Mouse (Mus musculus): ENCODE measurements at regions not wholly inside any gene's neighbourhood (a gene's known extent, or its start where the extent isn't known, plus 50 kb on each side); places are given as distances from the start of the nearest gene placed in this dataset.

- no peak for DNase-seq (ENCODE audit: low spot score in 2 of 2)
These were observed 144.4 kb upstream of the A230072I06Rik start for GRCm38 (mm10) chr8:12134200-12134599.

GRCm38 (mm10) chr8:12135392-12136177, 143.0 kb upstream of the A230072I06Rik start:
- no peak for DNase-seq (ENCODE audit: low spot score in 2 of 2)

- no peak for DNase-seq (ENCODE audit: low spot score in 2 of 2)
These were observed 142.5 kb upstream of the A230072I06Rik start for GRCm38 (mm10) chr8:12136178-12136455.

GRCm38 (mm10) chr8:12137496-12137895, 141.1 kb upstream of the A230072I06Rik start:
- DNase-seq (ENCODE audit: low spot score in 2 of 2): no peak

- DNase-seq (ENCODE audit: low spot score in 2 of 2): no peak
These were observed 140.7 kb upstream of the A230072I06Rik start for GRCm38 (mm10) chr8:12137913-12138312.

GRCm38 (mm10) chr8:12151679-12152078, 126.9 kb upstream of the A230072I06Rik start:
- no peak for DNase-seq (ENCODE audit: low spot score in 2 of 2)

GRCm38 (mm10) chr8:12152825-12153224, 125.8 kb upstream of the A230072I06Rik start:
- no peak for DNase-seq (ENCODE audit: low spot score in 2 of 2)

- no peak for DNase-seq (ENCODE audit: low spot score in 2 of 2)
These were observed 121.7 kb upstream of the A230072I06Rik start for GRCm38 (mm10) chr8:12156893-12157292.

- DNase-seq (ENCODE audit: low spot score in 2 of 2): no peak
These were observed 120.4 kb upstream of the A230072I06Rik start for GRCm38 (mm10) chr8:12158188-12158587.

GRCm38 (mm10) chr8:12162921-12163705, 115.5 kb upstream of the A230072I06Rik start:
- peak in 1 of 2 experiments; percentile 8 for DNase-seq (ENCODE audit: low spot score in 2 of 2)

- DNase-seq (ENCODE audit: low spot score in 2 of 2): peak in 1 of 2 experiments; percentile 16
These were observed 113.0 kb upstream of the A230072I06Rik start for GRCm38 (mm10) chr8:12165487-12166152.

- DNase-seq (ENCODE audit: low spot score in 2 of 2): no peak
These were observed 106.8 kb upstream of the A230072I06Rik start for GRCm38 (mm10) chr8:12171788-12172187.

GRCm38 (mm10) chr8:12175496-12175895, 103.1 kb upstream of the A230072I06Rik start:
- DNase-seq (ENCODE audit: low spot score in 2 of 2): no peak

GRCm38 (mm10) chr8:12184666-12185065, 94.0 kb upstream of the A230072I06Rik start:
- DNase-seq (ENCODE audit: low spot score in 2 of 2): no peak

GRCm38 (mm10) chr8:12187366-12187765, 91.3 kb upstream of the A230072I06Rik start:
- DNase-seq (ENCODE audit: low spot score in 2 of 2): no peak

- DNase-seq (ENCODE audit: low spot score in 2 of 2): no peak
These were observed 90.2 kb upstream of the A230072I06Rik start for GRCm38 (mm10) chr8:12188451-12188850.

- no peak for DNase-seq (ENCODE audit: low spot score in 2 of 2)
These were observed 89.7 kb upstream of the A230072I06Rik start for GRCm38 (mm10) chr8:12188960-12189359.

- DNase-seq (ENCODE audit: low spot score in 2 of 2): no peak
These were observed 86.6 kb upstream of the A230072I06Rik start for GRCm38 (mm10) chr8:12192006-12192405.

GRCm38 (mm10) chr8:12205909-12206308, 72.7 kb upstream of the A230072I06Rik start:
- no peak for DNase-seq (ENCODE audit: low spot score in 2 of 2)

- no peak for DNase-seq (ENCODE audit: low spot score in 2 of 2)
These were observed 71.2 kb upstream of the A230072I06Rik start for GRCm38 (mm10) chr8:12207412-12207811.

- DNase-seq (ENCODE audit: low spot score in 2 of 2): no peak
These were observed 64.8 kb upstream of the A230072I06Rik start for GRCm38 (mm10) chr8:12213774-12214173.

All from left cerebral cortex, adult 18-20 months (tissue).